Mouse (Mus musculus) thymus, postnatal 36 days (tissue): Measurements from ENCODE around the gene Uxs1.
A peak's percentile ranks its signal among the peaks of the same experiment; 100 is the strongest.

Experiments
- DNase-seq, 2 experiments: peaks; one replicate each; pipeline ENCODE4 v3.0.0; 2022; ENCODE audit warnings: mixed read lengths in 2 of 2

The Uxs1 gene

DNA sequence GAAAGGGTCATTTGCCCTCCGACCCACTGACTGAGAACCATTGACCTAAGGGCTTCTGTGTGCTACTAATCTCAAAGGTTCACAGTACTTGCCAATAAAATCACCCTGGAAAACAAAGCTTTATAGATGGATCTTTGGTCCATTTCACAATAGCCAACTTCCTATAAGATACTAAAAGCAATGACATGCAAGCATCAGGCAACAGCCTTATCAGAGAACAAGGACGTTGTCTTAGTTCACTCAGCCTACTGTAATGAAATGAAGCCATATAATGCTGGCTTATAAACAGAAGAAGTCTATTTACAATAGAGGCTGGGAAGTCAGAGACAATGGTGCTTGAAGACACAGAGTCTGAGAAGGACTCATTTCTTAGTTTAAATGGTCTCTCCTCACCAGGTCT, 37.8 kb downstream of the Uxs1 start:
- no peak for DNase-seq

DNA sequence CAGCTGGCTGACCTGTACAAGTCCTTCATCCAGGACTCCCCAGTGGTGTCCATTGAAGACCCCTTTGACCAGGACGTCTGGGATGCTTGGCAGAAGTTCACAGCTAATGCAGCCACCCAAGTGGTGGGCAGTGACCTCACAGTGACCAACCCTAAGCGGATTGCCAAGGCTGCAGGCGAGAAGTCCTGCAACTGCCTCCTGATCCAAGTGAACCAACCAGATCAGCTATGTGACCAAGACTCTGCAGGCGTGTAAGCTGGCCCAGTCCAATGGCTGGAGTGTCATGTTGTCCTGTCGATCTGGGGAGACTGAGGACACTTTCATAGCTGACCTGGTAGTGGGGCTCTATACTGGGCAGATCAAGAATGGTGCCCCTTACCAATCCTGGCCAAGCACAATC, 40.9 kb downstream of the Uxs1 start:
- DNase-seq: no peak

DNA sequence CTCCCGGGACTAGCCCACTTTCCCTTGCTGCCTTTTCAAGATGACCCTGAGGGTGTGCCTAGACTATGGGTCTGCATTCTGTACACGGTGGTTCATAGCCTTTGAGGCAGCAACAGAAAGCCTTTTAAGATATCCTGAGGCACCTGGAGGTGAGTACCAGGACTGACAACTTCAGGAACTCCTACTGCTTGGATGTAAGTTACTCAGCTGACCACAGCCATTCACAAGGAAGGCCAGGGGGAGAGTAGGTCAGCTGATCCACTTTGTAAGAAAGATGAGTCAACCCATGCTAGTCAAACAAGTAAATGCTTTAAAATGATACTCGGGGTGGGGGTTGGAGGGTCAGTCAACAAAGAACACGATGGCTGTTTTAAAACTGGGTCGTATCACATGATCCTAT, 42.3 kb downstream of the Uxs1 start:
- no peak for DNase-seq

DNA sequence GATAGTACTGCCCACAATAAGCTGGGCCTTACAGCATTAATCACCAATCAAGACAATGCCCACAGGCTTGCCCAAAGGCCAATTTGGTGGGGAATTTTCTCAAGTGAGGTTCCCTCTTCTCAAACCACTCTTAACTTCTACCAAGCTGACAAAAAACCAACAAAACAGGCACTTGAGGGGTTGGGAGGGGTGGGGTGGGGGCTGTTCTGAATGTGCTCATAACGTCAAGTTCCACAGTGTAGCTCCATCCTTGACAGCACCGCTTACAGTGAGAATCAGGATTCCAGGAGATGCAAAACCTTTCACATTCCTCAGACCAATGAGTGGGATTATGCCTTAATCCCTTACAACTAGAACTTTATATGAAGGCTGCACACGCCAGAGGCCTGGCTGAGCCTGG, 44.4 kb downstream of the Uxs1 start:
- no peak for DNase-seq

DNA sequence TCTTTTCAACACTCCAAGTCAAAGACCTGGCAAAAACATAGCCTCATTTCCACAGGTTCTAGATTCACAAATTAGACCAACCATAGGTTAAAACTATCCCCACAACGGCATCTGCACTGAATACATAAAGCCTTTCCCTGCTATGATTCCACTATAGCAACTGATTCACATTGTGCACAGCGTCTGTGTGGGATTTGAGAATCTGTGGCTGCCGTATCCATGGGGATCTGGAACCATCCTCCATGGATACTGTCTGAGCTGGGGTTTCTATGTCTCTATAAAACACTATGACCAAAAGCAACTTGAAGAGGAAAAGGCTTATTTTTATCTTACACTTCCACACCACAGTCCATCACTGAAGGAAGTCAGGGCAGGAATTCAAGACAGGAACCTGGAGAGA, 44.9 kb downstream of the Uxs1 start:
- no peak for DNase-seq

DNA sequence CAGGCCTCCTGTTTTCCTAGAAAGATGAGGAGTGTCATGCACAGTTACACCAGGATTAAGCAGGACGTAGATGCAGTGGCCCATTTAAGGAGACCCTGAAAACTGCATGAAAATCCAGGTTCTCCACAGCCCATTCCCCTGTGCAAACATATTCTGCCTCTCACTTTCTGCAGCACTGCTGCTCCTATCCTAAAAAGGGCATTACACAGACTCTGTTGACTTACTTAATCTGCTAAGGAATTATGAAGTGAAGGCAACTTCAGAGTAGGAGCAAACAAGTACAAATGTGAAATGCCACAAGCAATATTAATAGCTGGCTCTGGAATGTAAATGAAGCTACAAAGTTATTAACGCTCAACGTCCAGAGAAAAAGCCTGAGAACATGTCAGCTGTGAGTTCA, 45.9 kb downstream of the Uxs1 start:
- DNase-seq: no peak

DNA sequence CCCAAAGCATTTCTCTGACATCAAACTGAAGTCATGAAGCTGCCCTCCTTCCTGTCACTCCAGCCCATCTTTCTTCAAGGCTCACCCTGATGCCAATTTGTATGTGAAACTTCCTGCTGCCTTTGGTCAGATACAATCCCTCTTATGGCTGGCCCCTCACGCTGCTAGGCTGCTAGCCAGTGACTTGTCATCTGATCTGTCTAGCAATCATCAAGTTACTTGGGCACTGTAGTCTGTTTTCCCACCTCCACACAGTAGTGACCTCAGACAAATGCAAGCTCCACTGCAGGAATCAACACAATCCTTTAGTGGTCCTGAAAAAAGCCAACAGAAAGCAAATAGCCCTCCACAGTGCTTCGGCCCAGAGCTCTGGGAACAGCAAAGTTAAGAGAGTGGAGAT, 46.4 kb downstream of the Uxs1 start:
- DNase-seq: no peak

DNA sequence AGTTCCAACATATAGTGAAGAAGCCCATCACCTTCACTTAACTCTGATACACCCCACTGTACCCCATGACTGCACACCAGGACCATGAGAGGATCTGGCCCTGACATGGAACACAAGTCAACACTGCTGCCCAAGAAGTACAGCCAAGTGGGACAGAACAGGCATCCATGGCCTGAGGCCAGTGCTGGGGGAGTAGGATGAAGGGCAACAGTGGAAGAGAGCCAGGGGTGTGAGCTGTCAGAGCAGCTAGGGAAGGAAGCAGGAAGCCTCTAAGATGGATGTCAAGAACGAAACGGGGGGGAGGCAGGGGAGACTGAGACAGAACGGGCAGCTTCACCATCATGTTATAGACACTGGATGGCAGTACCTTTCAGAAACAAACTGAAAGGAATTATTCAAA, 51.5 kb downstream of the Uxs1 start:
- no peak for DNase-seq

DNA sequence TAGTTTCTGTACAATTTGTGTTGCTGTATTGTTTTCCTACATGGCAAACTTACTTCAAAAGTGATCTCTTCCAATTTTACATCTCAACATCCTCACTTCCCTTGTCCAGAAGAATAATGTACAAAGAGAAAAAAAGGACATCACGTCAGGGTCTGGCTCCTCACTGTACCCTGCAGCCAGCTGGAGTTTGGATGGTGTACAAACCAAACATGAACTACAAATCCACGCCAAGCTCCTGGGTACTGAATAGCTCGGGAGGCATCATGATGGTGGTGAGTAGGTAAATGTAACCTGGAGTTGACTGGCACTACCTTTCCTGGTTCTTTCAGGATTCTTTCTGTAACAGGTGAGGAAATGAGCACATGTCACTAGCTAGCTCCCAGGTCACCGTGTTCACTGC, 53.5 kb downstream of the Uxs1 start:
- no peak for DNase-seq

DNA sequence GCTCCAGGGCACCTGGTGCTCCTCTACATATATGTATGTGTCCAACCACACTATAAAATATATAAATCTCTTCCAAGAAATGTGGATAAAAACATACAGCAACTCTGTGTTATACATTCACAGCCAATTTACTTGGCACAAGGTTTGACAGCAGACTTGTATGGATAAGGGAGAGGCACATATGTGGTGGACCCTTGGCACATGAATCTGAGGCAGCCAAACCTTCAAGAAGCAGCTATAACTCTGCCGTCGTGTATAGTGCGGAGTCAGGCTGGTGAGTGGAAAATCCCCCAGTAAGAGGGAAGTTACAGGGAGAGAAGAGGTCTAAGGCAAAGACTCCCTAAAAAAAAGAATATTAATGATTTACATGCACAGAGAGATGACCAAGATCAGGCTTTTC, 54.9 kb downstream of the Uxs1 start:
- DNase-seq: no peak

DNA sequence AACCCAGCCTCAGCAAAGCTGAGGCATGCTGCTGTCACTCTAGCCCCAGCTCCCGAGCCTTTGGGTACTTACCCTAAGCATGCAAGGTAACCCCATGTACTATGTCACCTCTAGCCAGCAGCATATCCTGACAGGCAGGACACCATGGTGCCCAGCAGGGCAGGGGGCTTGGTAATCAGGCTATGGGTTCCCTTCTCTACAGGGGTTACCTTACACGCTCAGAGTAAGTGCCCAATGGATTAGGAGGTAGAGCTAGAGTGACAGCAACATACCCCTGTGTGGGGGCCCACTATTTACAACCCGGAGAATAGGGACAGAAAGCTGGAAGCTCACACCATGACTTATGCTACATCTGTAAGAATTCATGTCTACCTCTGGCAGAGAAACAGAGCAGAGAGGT, 57.6 kb downstream of the Uxs1 start:
- DNase-seq: no peak

DNA sequence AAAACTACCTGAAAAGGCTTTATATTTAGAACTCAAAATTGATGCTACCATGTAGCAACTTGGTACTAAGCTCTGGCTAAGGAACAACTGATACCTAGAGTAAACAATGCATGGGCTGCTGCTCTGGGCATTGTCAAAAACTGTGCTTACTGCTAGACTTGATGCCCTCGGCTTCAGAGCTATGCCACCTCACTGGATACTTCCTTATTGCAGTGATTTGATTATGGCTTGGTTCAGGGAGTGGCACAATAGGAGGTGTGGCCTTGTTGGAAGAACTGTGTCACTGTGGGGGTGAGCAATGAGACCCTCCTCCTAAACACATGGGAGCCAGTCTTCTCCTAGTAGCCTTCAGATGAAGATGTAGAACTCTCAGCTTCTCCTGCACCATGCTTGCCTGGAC, 58.3 kb downstream of the Uxs1 start:
- DNase-seq: no peak

DNA sequence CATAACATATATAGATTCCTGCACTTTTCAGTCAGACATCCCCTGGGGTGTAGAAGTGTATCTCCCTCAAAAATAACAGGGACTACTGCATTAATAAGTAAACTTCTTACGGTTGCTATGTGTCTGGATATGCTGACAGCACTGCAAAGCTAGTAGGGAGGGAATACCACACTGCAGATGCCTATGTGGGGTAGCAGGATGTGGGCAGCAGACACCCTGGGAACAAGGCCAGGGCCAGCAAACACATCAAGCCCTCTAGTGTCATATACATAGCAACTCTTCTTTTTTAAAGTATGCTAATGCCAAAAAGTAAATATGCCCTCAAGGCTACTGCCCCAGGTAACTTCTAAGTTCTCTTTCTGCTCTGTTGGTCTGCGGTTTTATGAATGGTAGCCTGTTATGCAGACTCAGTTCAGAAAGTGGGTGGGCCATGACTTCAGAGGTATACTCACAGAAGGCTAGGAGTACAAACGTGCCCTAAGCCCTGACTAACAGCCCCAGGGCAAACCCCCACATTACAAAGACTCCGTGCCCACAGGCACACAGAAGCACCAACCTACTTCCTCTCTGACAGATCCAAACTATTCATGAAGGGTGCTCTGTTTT, 59.1 kb downstream of the Uxs1 start:
- peak; percentile 50 to 61 for DNase-seq

DNA sequence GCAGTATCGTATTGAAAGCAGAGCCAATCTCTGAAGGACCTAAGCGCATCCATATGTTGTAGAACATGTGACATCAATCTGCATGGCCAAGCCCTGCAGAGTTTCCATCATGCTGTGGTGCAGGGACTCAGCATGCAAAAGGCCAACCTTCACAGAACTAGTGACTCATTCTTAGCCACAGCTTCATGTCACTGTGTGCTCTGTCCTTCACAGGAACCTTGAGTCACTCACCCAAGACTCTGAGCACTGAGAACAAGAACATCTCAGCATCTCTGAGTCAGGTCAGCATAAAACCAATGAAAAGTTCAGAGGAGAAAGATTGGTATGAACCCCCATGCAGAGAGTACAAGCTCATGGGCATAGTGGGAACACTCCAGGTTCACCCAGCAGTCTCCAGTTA, 61.3 kb downstream of the Uxs1 start:
- no peak for DNase-seq

DNA sequence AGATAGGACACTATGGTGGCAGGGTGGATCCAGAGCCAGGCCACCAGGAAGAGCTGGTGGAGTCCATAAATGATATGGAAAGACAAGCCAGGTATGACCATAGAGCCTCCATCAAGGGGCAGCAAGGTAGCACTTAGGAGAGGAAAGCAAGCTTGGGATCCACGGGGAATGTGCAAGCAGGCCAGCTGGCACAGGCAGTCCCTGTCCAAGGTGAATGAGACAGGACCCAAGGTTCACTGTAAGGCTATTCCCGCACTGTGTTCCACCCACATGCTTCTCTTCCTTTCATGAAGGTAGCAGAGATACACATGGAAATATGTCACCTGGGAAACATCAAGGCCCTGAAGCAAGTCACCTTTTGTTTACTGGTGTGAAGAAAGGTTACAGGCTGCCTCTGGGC, 63.1 kb downstream of the Uxs1 start:
- no peak for DNase-seq

DNA sequence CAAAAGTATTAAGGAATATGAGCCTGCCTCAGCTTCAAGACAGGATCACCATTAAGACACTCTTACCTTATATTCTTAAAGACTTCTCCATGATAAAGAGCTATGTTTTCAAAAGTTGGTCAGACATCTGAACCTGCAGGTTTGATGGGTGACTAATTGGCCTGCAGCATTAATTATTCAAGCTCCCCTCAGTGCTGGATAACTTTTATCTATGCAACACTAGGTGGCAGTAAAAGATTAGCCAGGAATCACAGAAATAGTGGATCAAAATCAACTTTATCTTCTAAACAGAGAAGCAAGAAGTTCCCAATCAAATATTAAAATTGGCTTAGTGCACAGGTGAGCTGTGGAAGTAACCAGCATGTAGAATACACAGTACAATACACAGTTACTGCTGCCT, 67.5 kb downstream of the Uxs1 start:
- no peak for DNase-seq

DNA sequence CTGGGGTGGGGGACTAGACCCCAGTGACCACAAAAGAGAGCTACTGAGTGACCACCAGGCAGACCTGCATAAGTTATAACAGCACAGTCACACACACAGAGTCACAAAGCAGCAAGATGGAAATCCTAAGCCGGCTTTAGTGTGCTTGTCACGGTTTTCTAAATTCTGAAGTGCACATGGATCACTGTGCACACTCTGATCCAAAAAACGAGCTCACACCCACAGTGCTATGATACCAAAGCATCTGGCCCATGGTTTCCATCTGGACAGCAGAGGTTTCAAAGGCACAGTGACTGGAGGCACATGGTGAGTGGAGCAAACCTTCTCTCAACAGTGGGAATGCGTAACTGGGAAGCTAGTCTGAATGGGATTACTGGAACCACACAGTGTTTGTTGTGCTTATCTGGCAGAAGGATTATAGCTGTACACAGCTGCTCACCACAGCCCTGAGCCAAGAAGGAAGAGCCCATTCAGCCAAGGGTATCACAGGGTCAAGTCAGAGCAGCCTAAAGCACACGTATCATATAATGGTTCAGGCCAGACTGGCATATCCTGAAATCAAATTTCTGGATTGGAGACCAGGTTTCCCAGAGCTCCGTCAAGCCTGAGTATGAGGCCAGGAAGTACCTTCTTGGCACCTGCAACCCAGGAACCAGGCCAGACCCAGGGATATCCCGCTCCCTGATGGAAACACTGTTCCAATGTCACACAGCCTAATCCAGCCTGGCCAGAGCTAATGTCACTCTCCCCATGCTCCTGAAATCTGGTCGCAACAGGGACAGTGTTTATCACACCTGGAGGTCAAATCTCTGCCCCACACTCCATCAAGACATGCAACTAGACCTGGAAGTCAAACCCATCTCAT, 72.9 kb downstream of the Uxs1 start:
- DNase-seq: no peak

DNA sequence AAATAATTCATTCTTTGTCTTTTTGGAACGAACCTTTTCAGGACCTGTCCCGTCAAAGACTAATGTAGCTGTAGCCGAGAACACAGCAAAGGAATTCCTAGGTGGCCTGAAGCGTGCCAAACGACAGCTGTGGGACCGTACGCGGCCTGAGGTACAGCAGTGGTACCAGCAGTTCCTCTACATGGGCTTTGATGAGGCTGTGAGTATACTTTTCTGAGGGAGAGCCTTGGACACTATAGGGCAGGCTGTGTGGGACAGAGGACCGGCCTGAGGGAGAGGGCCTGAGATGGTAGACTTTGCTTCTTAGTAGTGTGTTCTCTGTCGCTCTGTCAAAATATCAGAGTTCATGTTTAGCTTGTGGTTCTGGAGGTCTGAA, 89.1 kb downstream of the Uxs1 start:
- no peak for DNase-seq

DNA sequence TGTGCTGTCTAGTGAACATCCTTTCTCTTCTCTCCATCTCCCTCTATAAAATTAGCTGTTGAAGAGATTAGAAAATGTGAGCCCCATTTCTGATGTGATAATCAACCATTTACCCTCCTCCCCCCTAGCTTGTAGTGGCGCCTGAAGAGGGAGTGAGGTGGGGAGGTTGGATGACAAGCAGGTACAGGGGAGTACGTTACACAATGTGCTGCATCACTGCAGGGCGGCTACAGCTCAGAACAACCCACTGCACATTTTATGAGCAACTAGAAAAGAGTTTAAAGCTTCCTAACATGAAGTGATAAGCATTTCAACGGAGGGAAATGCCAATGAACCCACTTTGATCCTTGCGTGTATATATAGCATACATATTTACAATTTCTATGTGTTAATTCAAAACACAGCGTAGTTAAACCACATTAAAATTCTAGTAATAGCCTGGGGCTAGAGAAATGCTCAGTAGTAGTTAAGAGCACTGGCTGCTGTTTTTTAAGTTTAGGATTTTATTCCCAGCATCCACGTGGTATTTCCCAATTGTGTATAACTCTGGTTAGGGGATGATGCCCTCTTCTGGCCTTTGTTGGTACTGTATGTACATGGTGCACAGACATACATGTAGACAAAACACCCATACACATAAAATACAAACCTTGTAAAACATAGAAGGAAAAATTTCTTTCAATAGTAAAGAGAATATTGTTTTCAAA, 89.6 kb downstream of the Uxs1 start:
- DNase-seq: peak; percentile 16 to 26

DNA sequence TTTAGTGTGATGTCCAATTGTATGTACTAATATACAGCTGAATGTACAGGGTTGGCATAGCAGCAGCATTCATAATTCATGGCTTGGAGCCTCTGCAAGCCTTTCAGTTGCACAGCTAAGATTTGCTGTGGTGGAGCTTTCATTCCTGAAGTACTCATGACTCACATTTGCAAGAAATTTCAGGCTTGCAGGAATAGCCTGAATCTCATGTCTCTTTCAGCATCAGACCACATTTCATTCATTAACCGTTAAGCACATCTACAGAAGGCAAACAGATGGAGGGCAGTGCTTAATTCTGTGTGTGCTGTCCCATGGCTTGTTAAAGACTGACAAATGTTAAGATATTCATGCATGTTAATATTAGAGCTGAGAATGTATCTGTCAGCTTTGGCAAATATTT, 94.9 kb downstream of the Uxs1 start:
- DNase-seq: no peak

DNA sequence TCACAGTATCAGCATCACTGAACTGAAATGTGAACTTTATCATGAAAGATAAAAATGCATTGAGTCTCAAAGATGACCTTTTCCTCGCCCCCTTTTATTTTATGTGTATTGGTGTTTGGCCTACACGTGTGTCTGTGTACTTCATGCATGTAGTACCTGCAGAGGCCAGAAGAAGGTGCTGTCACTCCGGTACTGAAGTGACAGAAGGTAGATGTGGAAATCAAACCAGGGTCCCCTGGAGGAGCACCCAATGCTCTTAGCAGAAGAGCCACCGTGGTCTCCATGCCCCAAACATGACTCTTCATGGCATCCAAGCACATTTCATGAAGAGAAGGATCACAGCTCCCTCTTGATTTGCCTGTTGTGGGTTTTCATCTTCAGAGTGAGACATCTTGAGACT, 95.5 kb downstream of the Uxs1 start:
- no peak for DNase-seq

DNA sequence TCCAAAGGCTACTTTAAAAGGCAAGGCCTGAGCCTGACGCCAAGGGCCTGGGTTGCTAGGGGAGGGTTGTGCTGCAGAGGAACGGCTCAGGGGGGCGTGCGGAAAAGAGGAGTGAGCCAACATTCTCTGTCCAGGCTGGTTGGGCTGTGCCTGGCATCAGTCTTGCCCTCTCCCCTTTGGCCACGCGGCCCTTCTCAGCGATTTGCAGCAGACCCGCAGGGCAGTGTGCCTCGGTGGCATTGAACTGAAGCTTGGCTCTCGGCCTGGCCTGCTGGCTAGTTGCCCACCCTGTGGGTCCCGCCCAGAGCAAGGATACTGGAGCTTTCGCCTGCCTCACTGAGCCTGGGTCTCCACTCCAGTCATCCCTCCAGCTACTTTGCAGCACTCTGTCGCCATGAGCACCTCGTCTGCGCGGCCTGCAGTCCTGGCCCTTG, 97.1 kb downstream of the Uxs1 start, which contains the start of gene 1500015O10Rik:
TSS of gene 1500015O10Rik (plus strand) at position 112 of the 434 bp plus-strand sequence.
- DNase-seq: peak in 1 of 2 experiments; percentile 4

DNA sequence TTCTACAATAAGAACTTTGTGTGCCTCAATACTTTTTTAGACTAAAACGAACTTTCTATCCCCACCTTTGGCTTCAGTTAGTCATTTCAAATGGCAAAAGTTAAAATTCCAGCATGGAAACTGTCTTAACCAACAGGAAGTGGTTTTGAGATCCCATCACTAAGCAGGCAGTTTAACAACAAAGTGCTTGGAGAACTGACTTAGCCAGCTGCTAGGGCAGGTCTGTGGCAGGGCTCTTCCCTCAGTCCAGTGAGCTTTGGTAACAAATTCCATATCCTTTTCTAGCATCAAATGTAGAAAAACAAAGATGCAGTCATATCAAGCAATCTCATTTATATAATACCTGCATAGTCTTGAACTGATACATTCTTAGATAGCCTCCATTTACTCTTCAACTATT, 105.1 kb downstream of the Uxs1 start:
- no peak for DNase-seq

DNA sequence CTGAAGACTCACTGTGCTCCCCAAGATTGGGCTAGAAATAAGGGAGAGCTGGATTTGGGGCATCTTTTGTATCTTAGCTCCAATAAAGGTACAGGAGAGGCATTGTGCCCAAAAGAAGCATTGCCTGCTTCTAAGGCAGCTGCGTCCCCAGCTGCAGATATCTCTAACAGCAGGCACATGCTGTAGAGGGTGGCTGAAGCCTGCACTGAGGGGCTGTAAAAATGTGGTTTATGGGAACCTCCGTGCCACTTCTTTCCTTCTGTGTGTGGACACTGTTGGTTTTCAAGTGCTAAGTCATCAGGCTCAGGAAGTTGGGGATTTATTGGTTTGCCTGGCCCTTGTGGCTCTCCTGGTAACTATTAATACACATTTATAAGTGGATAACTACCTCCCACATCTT, 108.8 kb downstream of the Uxs1 start:
- no peak for DNase-seq
